Mouse (Mus musculus) limb, embryonic 12.5 days (tissue): Measurements from ENCODE around the gene Gdf11. TPM values are rescaled to one million over a fixed set of nuclear protein-coding genes. Genes with fewer than 3 reads are reported as not detected.

ENCODE experiments used
- ATAC-seq: fragments of 200-750 bp; cut with Nextera tagmentation; 2 replicates; pipeline ENCODE4 v1.8.0; 2017; ENCODE audit warnings: low read depth, moderate TSS enrichment; ENCODE audit not compliant: insufficient number of reproducible peaks, insufficient read depth, low FRiP score, low TSS enrichment
- H3K27ac ChIP-seq: fragments of 300-500 bp; sonication (generic); 2 replicates; pipeline ENCODE4 v1.5.1; 2016; ENCODE audit warnings: mild to moderate bottlenecking, moderate library complexity
- H3K27me3 ChIP-seq: fragments of 300-500 bp; sonication (generic); 2 replicates; pipeline ENCODE4 v1.6.1; 2016; ENCODE audit warnings: mild to moderate bottlenecking, moderate library complexity
- H3K36me3 ChIP-seq: fragments of 300-500 bp; sonication (generic); 2 replicates; pipeline ENCODE4 v1.6.1; 2016; ENCODE audit warnings: mild to moderate bottlenecking, moderate library complexity
- H3K4me1 ChIP-seq: fragments of 300-500 bp; sonication (generic); replicated peaks from 2 replicates; pipeline ENCODE4 v1.6.1; 2016
- H3K4me2 ChIP-seq: fragments of 300-500 bp; sonication (generic); 2 replicates; pipeline ENCODE4 v1.6.1; 2016; ENCODE audit warnings: mild to moderate bottlenecking, moderate library complexity
- H3K4me3 ChIP-seq: fragments of 300-500 bp; sonication (generic); replicated peaks from 2 replicates; pipeline ENCODE4 v1.5.1; 2016; ENCODE audit warnings: mild to moderate bottlenecking
- H3K9ac ChIP-seq: fragments of 300-500 bp; sonication (generic); replicated peaks from 2 replicates; pipeline ENCODE4 v1.6.1; 2016; ENCODE audit warnings: mild to moderate bottlenecking, moderate library complexity
- H3K9me3 ChIP-seq: fragments of 300-500 bp; sonication (generic); 2 replicates; pipeline ENCODE4 v1.6.1; 2016; ENCODE audit warnings: mild to moderate bottlenecking, moderate library complexity
- WGBS: fragments of 180-500 bp; shearing (Covaris S2); methylation state at CpG from one replicate; pipeline ENCODE4 v1.1.7; 2016; 5-methylcytosine and 5-hydroxymethylcytosine counted together
- polyA plus RNA-seq: library from polyadenylated mRNA; unstranded; fragments of >200 nt; fragmentation: Nextera tagmentation; extraction: Ambion mirVana; gene quantifications from 2 replicates; pipeline ENCODE4 v1.2.1, GENCODE M21; 2016

Gene Gdf11
- polyA plus RNA-seq = 15.2 and 20.7 TPM in 2 replicates

GRCm38 (mm10) chr10:128891296-128892094 lies at the start of gene Gdf11:
Gene Gdf11, minus strand, starts transcription at chr10:128891718.
- WGBS = 1% methylated on average over 55 of the region's 89 CpGs
- H3K4me2 ChIP-seq = peak within 1 kb of the TSS; percentile 86
- H3K27me3 ChIP-seq = peaks cover 8% of the 10 kb centered on the region
- H3K4me3 ChIP-seq = peak within 1 kb of the TSS; percentile 87
- peaks cover 17% of the 10 kb centered on the region for H3K36me3 ChIP-seq
- peaks cover 48% of the 10 kb centered on the region for H3K4me1 ChIP-seq
- peak; percentile 54 for ATAC-seq
- H3K9me3 ChIP-seq = no peaks in the 10 kb centered on the region
- H3K27ac ChIP-seq = peak within 1 kb of the TSS; percentile 97
- H3K9ac ChIP-seq = peak within 1 kb of the TSS; percentile 86

GRCm38 (mm10) chr10:128940475-128941061 lies 49.0 kb upstream of the Gdf11 start:
- no peak for ATAC-seq
- Histone ChIP-seq H3K4me2 (no peak overlapping the region), H3K9me3 (no peaks in the 10 kb centered on the region), H3K9ac (no peak overlapping the region), H3K27ac (no peak overlapping the region), H3K36me3 (no peaks in the 10 kb centered on the region), H3K27me3 (peaks cover 23% of the 10 kb centered on the region), H3K4me1 (no peaks in the 10 kb centered on the region), H3K4me3 (no peak overlapping the region)
- WGBS = 83% methylated on average over 10 of the region's 10 CpGs

- Histone ChIP-seq H3K9ac (no peak overlapping the region), H3K27ac (no peak overlapping the region), H3K4me2 (no peak overlapping the region), H3K4me1 (0 out of 2 replicates have a peak, but pooled peaks cover 4% of the 10 kb centered on the region), H3K27me3 (peaks cover 39% of the 10 kb centered on the region), H3K4me3 (no peak overlapping the region), H3K9me3 (no peaks in the 10 kb centered on the region), H3K36me3 (no peaks in the 10 kb centered on the region)
- 53% methylated on average over 5 of the region's 5 CpGs for WGBS
- no peak for ATAC-seq
These were observed 47.5 kb upstream of the Gdf11 start for GRCm38 (mm10) chr10:128938974-128939373.

- Histone ChIP-seq H3K4me3 (no peak overlapping the region), H3K4me2 (no peak overlapping the region), H3K9me3 (no peaks in the 10 kb centered on the region), H3K27me3 (peaks cover 44% of the 10 kb centered on the region), H3K9ac (no peak overlapping the region), H3K27ac (no peak overlapping the region), H3K36me3 (no peaks in the 10 kb centered on the region), H3K4me1 (peaks cover 8% of the 10 kb centered on the region; the same call in 1 of the 2 replicates)
- 82% methylated on average over 9 of the region's 9 CpGs for WGBS
- no peak for ATAC-seq
These were observed 46.9 kb upstream of the Gdf11 start for GRCm38 (mm10) chr10:128938457-128938856.

GRCm38 (mm10) chr10:128937756-128938390 lies 46.4 kb upstream of the Gdf11 start:
- Histone ChIP-seq H3K36me3 (no peaks in the 10 kb centered on the region), H3K27ac (no peak overlapping the region), H3K9me3 (no peaks in the 10 kb centered on the region), H3K9ac (no peak overlapping the region), H3K4me3 (no peak overlapping the region), H3K4me1 (peaks cover 9% of the 10 kb centered on the region; the same call in 1 of the 2 replicates), H3K4me2 (no peak overlapping the region), H3K27me3 (peaks cover 50% of the 10 kb centered on the region)
- no peak for ATAC-seq
- 71% methylated on average over 12 of the region's 12 CpGs for WGBS

GRCm38 (mm10) chr10:128935826-128936440 lies 44.4 kb upstream of the Gdf11 start:
- WGBS = 75% methylated on average over 8 of the region's 8 CpGs
- Histone ChIP-seq H3K4me2 (no peak overlapping the region), H3K27ac (no peak overlapping the region), H3K9me3 (no peaks in the 10 kb centered on the region), H3K27me3 (peaks cover 66% of the 10 kb centered on the region), H3K4me3 (no peak overlapping the region), H3K36me3 (no peaks in the 10 kb centered on the region), H3K4me1 (peaks cover 9% of the 10 kb centered on the region; the same call in 1 of the 2 replicates), H3K9ac (no peak overlapping the region)
- ATAC-seq = no peak

- no peak for ATAC-seq
- Histone ChIP-seq H3K27ac (no peak overlapping the region), H3K4me1 (peaks cover 9% of the 10 kb centered on the region; the same call in 1 of the 2 replicates), H3K4me3 (no peak overlapping the region), H3K36me3 (no peaks in the 10 kb centered on the region), H3K4me2 (no peak overlapping the region), H3K9me3 (no peaks in the 10 kb centered on the region), H3K27me3 (peaks cover 73% of the 10 kb centered on the region), H3K9ac (no peak overlapping the region)
- 63% methylated on average over 7 of the region's 7 CpGs for WGBS
These were observed 43.7 kb upstream of the Gdf11 start for GRCm38 (mm10) chr10:128934997-128935787.

- Histone ChIP-seq H3K27ac (no peak overlapping the region), H3K9ac (peak overlapping the region; percentile 45; the same call in 1 of the 2 replicates), H3K4me1 (peaks cover 9% of the 10 kb centered on the region; the same call in 1 of the 2 replicates), H3K36me3 (no peaks in the 10 kb centered on the region), H3K27me3 (peaks cover 81% of the 10 kb centered on the region), H3K4me2 (peak overlapping the region; percentile 78), H3K4me3 (peak overlapping the region; percentile 43), H3K9me3 (no peaks in the 10 kb centered on the region)
- ATAC-seq = no peak
- WGBS = 3% methylated on average over 21 of the region's 21 CpGs
These were observed 42.6 kb upstream of the Gdf11 start for GRCm38 (mm10) chr10:128933976-128934721.

- Histone ChIP-seq H3K4me3 (peak within 1 kb of the TSS; percentile 43), H3K4me2 (peak within 1 kb of the TSS; percentile 78), H3K4me1 (peaks cover 9% of the 10 kb centered on the region; the same call in 1 of the 2 replicates), H3K36me3 (no peaks in the 10 kb centered on the region), H3K27ac (no peak within 1 kb of the TSS), H3K9me3 (no peaks in the 10 kb centered on the region), H3K27me3 (peaks cover 85% of the 10 kb centered on the region), H3K9ac (peak within 1 kb of the TSS; percentile 45; the same call in 1 of the 2 replicates)
- ATAC-seq = peak; percentile 84
- under 1% methylated on average over 26 of the region's 26 CpGs for WGBS
These were observed 42.1 kb upstream of the Gdf11 start, which contains the start of gene Itga7 for GRCm38 (mm10) chr10:128933574-128933973. Gene Itga7, plus strand, starts transcription at chr10:128933818.

GRCm38 (mm10) chr10:128931441-128931840 lies 39.9 kb upstream of the Gdf11 start:
- 55% methylated on average over 2 of the region's 2 CpGs for WGBS
- H3K9ac ChIP-seq = no peak overlapping the region

More at GRCm38 (mm10) chr10:128931441-128931840, 39.9 kb upstream of the Gdf11 start:
- no peaks in the 10 kb centered on the region for H3K36me3 ChIP-seq
- no peak for ATAC-seq
- peaks cover 9% of the 10 kb centered on the region; the same call in 1 of the 2 replicates for H3K4me1 ChIP-seq
- H3K9me3 ChIP-seq = no peaks in the 10 kb centered on the region
- no peak overlapping the region for H3K4me3 ChIP-seq
- no peak overlapping the region for H3K4me2 ChIP-seq
- H3K27me3 ChIP-seq = peaks cover 87% of the 10 kb centered on the region
- H3K27ac ChIP-seq = no peak overlapping the region
